Mouse (Mus musculus): ENCODE measurements around the gene Atg4b. TPM values are rescaled to one million over a fixed set of nuclear protein-coding genes. Genes with fewer than 3 reads are reported as not detected.
"Not testable (repeated sequence)": the region's sequence is repeated elsewhere in the genome, so short reads cannot be mapped to it uniquely, and the experiment has no call there.

Gene Atg4b
- total RNA-seq, 2 experiments from 2014 or later = 24.0 to 31.3 TPM

- H3K27ac ChIP-seq = not testable (repeated sequence)
- intact Hi-C loops (cut with DNase I) = loop anchor here (10.0 kb wide), 1 partner anchor 242 kb away; no protein-coding TSS in a partner anchor
Observed at GRCm38 (mm10) chr1:93832754-93833360, 81.6 kb downstream of the Atg4b start.

GRCm38 (mm10) chr1:93834671-93835150 lies 83.4 kb downstream of the Atg4b start:
- Histone ChIP-seq H3K4me3 (no peak overlapping the region), H3K27ac (no peak overlapping the region)
- no peak for DNase-seq
- TF ChIP-seq CTCF (IDR thresholded peaks at IDR 0.05) = no peak
- intact Hi-C loops (cut with DNase I) = loop anchor here (10.0 kb wide), 1 partner anchor 240 kb away; no protein-coding TSS in a partner anchor

More at GRCm38 (mm10) chr1:93832754-93833360, 81.6 kb downstream of the Atg4b start:
- DNase-seq, H3K4me3 ChIP-seq: not testable (repeated sequence)
- peak; percentile 36 for TF ChIP-seq CTCF (IDR thresholded peaks at IDR 0.05)

- TF ChIP-seq CTCF (IDR thresholded peaks at IDR 0.05) = no peak
- intact Hi-C loops (cut with DNase I) = loop anchor here (10.0 kb wide), 1 partner anchor 240 kb away; no protein-coding TSS in a partner anchor
- DNase-seq = no peak
Observed at GRCm38 (mm10) chr1:93835211-93835610, 83.9 kb downstream of the Atg4b start.

GRCm38 (mm10) chr1:93835876-93836531 lies 84.7 kb downstream of the Atg4b start:
- intact Hi-C loops (cut with DNase I) = loop anchor here (10.0 kb wide), 1 partner anchor 239 kb away; no protein-coding TSS in a partner anchor
- Histone ChIP-seq H3K27ac (no peak overlapping the region), H3K4me3 (no peak overlapping the region)
- DNase-seq = no peak
- no peak for TF ChIP-seq CTCF (IDR thresholded peaks at IDR 0.05)

More at GRCm38 (mm10) chr1:93835211-93835610, 83.9 kb downstream of the Atg4b start:
- H3K27ac ChIP-seq = no peak overlapping the region
- H3K4me3 ChIP-seq = no peak overlapping the region

- intact Hi-C loops (cut with DNase I) = loop anchor here (10.0 kb wide), 1 partner anchor 238 kb away; no protein-coding TSS in a partner anchor
- no peak overlapping the region for H3K27ac ChIP-seq
Observed at GRCm38 (mm10) chr1:93836532-93836913, 85.2 kb downstream of the Atg4b start.

GRCm38 (mm10) chr1:93837335-93837734 lies 86.0 kb downstream of the Atg4b start:
- DNase-seq = no peak
- Histone ChIP-seq H3K4me3 (no peak overlapping the region), H3K27ac (no peak overlapping the region)
- no peak for TF ChIP-seq CTCF (IDR thresholded peaks at IDR 0.05)
- intact Hi-C loops (cut with DNase I) = loop anchor here (10.0 kb wide), 1 partner anchor 237 kb away; no protein-coding TSS in a partner anchor

More at GRCm38 (mm10) chr1:93836532-93836913, 85.2 kb downstream of the Atg4b start:
- no peak for DNase-seq
- no peak for TF ChIP-seq CTCF (IDR thresholded peaks at IDR 0.05)
- H3K4me3 ChIP-seq = no peak overlapping the region

- not testable (repeated sequence) for H3K27ac ChIP-seq, DNase-seq, H3K4me3 ChIP-seq
- intact Hi-C loops (cut with DNase I) = loop anchor here (10.0 kb wide), 1 partner anchor 236 kb away; no protein-coding TSS in a partner anchor
Observed at GRCm38 (mm10) chr1:93838569-93838968, 87.3 kb downstream of the Atg4b start.

Other genes with a start within 250 kb of the Atg4b start
- 10 to 100 TPM; 13.1 to 13.4 TPM for gene Farp2, start 239.4 kb upstream of the Atg4b start, total RNA-seq (2021)
- 10 to 100 TPM; 90.1 to 90.5 TPM for gene Stk25, start 92.8 kb upstream of the Atg4b start, total RNA-seq (2021)
- gene Bok, start 65.8 kb upstream of the Atg4b start, total RNA-seq (2021) = 1 to 10 TPM in 1 of 2 experiments, under 1 TPM in 1; 0.59 to 1.1 TPM
- gene Thap4, start 3.4 kb downstream of the Atg4b start, total RNA-seq (2021) = 10 to 100 TPM; 70.0 to 94.1 TPM
- 10 to 100 TPM; 14.1 to 18.6 TPM for gene Dtymk, start 50.4 kb downstream of the Atg4b start, total RNA-seq (2021)
- 1 to 10 TPM; 3.6 to 5.8 TPM for gene Ing5, start 52.5 kb downstream of the Atg4b start, total RNA-seq (2021)
- gene D2hgdh, start 73.4 kb downstream of the Atg4b start, total RNA-seq (2021) = 10 to 100 TPM; 21.7 to 22.9 TPM
- gene Gal3st2, start 109.8 kb downstream of the Atg4b start, total RNA-seq (2021) = not detected
- gene Gal3st2b, start 166.8 kb downstream of the Atg4b start, total RNA-seq (2021) = under 1 TPM; 0.08 to 0.15 TPM
- under 1 TPM; 0.03 to 0.06 TPM for gene Gal3st2c, start 239.0 kb downstream of the Atg4b start, total RNA-seq (2021)